Mouse (Mus musculus) MEL-GATA-1-ER (cell line): ENCODE measurements at regions not wholly inside any gene's neighbourhood (a gene's known extent, or its start where the extent isn't known, plus 50 kb on each side); places are given as distances from the start of the nearest gene placed in this dataset.

Experiments
- DNase-seq: peaks from one replicate; pipeline ENCODE4 v3.0.0-alpha.2; 2012; ENCODE audit warnings: low read depth; ENCODE audit errors: extremely low read depth

DNA sequence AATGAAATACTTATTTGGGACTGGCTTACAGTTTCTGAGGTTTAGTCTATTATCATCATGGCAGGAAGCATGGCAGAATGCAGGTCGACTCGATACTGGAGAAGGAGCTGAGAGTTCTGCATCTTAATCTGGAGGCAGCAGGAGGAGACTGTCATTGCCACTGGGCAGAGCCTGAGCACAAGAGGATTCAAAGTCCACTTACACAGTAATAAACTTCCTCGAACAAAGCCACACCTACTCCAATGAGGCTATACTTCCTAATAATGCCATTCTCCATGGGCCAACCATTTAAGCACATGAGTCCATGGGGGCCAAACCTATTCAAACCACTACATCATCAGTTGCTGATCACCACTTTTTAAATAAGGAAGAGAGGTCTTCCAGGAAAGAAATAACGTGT is 393.5 kb downstream of the Gja1 start:
- no peak for DNase-seq

DNA sequence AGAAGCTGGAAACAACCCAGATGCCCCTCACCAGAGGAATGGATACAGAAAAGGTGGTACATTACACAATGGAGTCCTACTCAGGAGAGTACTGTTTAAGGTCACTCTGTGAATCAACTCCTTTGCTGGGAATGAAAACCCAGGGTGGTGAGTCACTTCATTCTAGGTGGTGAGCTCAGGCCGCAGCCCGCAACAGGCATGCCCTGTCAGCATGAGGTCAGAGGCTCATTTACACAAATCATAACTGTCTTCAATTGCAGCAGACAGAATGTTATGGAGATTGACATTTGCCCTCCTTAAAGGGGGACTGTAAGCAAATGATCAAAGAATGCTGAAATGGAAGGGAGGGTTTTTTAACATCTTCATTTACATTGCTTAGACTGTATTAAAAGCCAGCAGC is 405.1 kb downstream of the Gja1 start:
- DNase-seq: no peak

DNA sequence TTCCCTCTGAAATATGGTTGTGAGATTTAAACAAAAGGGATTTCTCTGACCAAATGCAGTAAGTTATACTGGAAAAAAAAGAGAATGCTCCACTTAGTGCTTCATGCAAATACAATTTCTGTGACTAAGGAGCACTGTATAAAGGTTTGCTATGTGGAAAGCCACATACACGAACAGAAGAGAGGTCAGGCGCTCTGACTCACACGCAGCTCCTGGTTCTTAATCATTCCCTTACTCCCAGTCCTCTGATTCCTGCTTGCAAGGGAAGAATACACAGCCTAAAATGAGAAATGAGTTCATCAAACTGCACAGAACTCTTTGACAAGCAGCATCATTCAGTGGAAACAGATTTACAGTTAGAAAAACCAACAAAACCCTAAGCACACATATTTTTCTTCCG is 406.8 kb downstream of the Gja1 start:
- DNase-seq: no peak

DNA sequence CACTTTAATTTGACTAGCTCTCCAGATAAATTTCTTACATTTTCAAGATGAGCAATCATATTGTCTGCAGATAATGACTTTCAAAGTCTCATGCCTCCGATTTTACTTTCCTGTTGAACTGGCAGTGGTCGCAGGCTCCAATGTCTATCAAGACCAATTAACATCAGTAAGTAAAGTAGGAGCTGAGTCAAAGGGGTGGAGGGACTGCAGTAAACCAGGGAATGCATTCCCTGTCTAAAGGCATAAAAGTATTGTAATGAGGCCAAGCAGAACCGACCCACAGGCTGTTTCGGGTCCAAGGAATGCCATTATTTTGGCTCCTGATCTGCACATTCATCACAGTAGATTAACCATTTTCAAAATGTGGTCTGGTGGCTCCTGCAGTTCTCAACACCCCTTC is 411.0 kb downstream of the Gja1 start:
- DNase-seq: no peak

DNA sequence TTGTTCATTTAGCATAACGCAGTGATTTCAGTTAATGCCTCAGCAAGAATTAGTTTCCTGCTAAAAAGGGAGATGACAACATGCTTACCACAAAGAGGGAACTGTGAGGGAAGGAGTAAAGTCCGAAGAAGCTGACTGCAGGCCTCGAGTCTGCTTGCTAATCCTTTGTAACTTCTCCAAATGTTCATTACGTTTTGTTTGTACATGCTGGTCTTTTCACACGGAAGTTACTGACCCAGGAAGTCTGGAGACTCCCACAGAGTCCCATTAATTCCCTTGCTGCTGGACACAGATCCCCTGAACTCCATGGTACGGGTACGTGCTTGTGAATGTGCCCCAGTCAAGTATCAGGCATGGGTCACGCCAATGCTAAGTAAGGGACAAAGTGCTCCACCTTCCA is 415.9 kb downstream of the Gja1 start:
- no peak for DNase-seq

DNA sequence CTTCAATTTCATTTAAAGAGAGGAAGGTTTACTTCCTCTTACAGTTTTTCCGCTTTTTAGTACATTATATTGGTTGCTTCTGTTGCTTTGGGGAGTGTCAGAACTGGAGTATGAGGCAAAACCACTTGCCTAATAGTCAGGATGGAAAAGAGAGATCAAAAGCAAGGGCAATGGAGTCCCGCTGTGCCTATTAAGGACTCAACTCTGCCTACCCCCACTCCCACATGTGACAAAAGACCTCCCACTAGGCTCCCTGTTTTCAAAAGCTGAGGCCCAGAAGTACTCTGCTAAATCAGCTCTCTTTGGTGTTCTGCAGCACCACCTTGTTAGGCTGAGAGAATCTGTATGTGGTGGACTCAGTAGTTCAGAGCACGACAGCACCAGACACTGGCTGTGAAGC is 418.3 kb downstream of the Gja1 start:
- no peak for DNase-seq

DNA sequence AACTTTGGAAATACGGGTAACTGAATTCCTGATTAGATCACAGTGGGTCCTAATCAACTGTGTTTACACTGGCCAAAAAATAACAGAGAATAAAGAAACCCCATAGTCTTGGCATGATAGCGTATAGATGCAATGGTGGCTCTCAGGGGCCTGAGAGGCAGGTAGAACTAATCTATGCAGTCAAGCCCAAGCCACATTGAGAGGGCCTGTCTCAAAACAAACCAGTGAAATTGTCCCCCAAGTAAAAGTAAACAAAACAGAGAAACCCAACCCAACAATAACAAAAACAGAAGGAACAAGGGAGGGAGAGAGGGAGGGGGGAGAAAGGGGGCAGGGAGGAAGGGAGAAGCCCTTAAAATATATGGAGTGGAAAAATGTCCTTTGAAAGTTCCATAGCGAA is 422.2 kb downstream of the Gja1 start:
- DNase-seq: no peak

DNA sequence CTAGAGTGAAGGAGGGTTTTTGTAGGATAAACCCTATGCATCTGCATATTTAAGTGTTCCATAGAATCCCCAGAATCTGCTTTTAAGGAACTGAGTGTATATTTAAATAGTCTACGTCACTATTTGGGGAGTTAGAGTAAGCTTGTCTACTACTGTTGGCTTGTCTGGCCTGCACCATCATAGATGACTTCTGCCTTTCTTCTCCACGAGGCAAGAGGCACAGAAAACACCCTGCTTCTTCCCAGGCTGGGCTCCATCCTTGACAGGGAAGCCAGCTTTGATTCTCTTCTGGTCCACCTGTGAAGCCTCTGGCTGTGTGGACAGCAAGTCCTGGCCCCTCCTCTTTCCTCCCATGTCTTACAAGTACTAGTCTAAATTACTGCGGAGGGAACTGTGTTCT is 422.6 kb downstream of the Gja1 start:
- no peak for DNase-seq

DNA sequence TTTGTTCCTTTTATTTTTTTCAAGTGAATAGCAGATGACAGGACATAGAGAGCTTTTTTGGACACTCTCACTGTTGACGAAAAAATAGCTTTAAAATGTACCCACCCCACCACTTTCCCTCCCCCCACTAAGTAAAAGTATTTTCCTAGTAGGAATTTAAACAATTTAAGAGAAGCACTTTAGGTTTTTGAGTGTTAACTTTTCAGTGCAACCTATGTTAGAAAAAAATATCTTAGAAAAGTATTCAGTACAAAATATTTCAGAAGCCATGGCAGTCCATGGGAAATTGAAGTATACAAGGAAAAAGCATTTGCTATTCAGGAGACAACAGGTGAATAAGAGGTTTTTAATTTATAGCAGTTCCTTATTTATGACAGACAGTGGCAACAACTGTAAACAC is 431.9 kb downstream of the Gja1 start:
- no peak for DNase-seq

DNA sequence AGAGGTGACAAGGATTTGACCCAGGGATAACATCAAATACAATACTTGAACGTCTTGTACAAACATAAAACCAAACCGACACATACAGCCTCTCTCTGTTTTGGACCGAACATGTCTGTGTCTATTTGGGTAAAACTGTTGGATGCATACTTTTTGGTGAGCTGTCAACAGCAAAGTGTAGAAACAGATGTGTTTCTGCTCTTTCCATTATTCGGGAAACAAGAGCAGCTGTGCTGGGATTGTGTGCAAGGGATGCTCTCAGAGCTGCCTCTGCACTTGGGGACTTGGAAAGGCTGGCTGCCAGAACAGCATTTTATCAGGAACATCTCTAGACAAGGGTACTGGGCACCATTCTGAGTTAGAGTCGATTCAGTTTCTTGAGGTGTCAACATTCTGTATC is 445.0 kb downstream of the Gja1 start:
- DNase-seq: no peak

DNA sequence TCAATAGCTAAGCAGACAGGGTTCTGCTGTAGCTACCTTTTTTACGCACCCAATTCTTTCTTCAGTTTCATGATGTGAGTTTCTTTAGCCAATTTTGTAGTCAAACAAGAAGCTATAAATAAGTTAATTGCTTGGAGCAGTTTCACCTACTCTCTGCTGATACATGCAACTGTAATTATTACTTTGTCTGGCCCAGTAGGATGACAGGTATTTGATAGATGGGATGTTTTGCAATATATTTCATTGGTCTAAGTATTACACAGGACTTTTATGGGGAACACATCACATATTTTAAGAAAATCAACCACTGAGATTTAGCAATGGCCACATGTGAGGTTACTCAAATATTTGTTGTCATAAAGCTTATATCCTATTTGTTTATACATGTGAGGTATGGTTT is 454.2 kb downstream of the Gja1 start:
- DNase-seq: no peak

DNA sequence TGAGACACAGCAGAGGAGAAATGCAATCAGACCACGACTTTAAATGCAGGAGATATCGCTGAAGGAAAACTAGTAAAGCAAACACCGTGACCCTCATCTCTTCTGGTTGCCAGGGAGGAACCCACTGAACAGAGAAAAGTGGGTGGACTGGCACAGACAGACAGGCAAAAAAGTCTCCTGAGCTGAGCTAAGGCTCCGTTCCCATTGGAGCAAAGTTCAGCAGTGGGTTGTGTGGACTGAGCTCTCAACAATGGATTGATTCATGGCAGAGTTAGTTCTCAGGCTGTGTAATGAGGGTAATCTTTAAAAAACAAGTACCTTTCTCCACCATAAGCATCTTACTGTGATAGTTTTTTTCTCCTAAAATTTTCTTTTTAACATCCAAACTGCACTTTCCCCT is 454.8 kb downstream of the Gja1 start:
- no peak for DNase-seq

DNA sequence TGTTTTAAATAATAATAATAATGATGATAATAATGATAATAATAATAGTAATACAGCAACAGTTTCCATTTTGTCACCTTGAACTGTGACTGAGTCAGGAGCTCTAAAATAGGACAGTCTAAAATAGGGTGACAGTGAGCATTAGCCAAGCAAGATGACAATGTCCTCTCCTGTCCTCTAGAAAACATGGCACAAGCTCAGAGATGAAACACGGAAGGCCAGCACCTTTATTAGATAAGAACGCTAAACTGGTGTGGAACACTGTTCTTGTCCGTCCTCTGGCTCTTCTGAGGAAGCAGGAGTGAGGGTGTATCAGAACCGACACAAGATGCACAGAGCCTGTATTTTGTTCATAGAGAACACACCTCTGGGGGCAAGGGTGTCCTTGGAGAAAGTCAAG is 459.0 kb downstream of the Gja1 start:
- no peak for DNase-seq

DNA sequence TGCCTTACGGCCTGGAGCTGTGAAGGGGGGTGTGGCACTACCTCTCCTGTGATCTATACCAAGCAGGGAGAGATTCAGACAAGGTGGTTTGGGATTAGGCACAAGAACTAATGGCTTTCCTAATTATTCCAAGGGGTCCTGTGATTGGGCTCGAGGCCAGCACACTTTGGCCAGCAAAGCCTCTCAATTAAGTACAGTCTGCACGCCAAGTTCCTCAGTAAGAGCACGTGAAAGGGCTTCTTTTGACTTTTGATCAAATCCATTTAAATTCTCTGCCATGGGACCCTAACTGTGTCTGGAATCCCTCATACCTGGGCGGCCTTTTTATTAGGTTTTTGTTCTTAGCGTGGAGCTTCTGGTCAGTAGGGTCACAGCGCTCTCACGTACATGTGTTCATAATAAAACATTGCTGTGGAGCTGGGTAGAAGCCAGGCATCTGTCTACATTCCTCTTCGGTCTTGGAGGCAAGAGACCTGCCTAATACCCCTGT is 461.9 kb downstream of the Gja1 start:
- DNase-seq: no peak

DNA sequence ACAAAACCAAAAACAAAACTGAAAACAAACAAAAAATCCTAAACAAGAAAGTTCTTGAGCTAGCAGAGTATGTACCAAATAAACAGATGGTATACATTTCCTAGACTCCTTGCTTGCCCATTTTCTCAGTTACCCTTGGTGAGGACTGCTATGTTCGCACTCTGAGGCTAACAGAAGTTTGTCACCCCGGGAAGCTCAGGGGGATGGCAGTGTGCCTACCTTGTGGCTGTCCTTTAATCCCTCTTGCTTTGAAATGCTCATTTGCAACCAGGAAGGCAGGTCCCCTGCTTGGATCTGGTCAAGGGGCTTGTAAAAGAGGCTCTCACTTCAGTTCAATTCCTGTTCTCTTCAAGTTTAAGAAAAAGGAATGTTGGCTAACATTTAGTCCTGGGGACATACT is 462.4 kb downstream of the Gja1 start:
- no peak for DNase-seq

DNA sequence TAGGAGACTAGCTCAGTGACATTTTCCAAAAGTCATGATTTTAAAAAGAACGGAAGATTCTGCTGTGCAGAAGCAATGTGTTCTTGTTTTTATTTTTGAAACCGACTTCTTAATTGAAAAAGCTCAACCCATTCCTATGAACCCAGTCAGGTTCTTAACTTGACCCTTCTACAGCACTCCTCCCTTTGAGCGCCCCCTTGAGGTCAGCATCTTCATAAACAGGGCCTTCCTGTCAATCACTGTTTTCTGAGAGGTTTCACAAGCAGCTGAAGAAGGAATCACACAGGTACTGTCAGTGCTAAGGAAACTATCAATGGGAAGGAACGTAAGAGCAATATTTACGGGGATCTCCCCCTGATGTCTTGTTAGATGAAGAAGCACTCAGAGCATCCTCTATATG is 463.6 kb downstream of the Gja1 start:
- no peak for DNase-seq

DNA sequence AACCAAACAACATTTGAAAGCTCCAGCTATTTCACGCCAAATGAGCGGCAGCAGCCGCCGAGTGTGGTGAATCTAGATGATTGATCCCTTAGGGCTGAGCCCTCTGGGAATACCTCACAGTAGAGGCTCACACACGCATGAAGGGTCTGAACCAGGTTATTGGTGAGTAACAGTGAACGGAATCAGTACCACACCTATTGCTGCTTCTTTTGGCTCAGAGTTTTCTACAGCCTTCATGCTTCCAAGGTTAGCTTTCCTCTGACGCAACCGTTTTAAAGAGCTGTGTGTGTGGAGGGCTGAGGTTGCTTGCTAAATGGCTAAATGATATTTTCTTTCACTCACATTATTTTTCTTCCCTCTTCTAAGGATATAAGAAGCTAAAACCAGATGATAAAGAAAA is 464.4 kb downstream of the Gja1 start:
- DNase-seq: no peak

DNA sequence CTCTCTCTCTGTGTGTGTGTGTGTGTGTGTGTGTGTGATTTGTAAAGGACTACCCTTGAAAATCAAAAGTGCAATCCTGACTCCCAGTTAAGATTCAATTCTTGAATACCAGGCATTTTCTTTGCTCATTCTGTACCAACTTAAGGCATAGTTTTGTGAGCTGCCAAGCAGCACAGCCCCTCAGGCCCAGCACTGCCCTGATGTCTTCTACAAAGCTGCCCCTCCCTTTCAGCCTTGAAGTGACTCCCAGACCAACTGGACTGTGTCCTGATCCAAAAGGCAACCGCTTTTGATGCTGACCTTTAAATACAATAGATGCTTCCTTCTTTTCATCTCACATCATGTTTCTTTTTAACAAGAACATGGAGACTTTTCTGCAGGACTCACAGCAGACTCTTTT is 464.8 kb downstream of the Gja1 start:
- no peak for DNase-seq

DNA sequence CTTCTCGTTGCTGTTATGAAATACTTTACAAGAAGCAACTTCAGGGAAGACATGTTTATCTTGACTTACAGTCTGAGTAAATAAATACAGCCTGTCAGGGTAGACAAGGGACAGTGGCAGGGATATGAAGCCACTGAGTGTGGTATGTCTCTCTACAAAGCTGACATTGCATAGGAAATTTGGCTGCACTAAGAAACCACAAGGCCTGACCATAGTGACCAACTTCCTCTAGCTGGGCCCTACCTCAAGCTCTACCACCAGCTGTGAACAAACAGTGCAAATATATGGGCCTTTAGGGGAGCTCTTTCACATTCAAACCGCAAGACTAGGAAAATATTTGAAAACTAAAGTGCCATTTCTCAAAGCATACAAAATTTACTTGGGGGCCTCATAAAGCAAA is 475.4 kb downstream of the Gja1 start:
- no peak for DNase-seq

DNA sequence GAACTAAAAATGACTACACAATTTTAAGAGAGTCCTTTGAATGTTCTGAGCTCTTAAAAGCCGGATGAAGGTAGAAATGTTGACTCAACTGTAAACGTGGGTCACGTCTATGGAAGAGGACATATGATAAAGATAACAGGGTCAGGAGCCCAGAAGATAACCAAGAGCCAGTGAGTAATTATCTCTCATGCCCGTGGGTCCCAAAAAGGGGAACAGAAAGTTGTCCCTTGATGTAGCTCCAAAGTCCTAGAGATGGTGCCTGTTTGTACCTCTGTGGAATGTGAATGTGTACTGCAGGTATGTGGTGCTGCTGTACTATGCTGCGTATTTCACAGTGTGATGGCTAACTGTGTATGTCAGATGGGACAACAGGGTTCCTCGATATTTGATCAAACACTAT is 479.1 kb downstream of the Gja1 start:
- DNase-seq: no peak

DNA sequence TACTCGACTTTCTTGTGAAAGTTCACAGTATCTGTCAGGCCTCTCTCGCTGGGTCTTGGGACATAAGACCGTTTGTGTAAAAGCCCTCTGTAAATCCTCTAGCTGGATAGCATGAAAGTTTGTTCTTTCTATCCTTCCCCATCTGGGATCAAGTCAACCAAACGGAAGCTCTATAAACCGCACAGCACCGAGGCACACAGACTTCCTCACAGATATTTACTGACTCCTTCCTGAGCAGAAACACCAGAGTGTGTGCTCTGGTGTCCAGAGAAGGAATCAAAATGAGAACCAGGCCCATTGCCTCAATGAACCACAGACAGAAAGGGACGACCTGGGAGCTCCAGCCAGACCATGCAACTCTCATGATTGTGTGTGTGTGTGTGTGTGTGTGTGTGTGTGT is 502.6 kb downstream of the Gja1 start:
- DNase-seq: no peak

DNA sequence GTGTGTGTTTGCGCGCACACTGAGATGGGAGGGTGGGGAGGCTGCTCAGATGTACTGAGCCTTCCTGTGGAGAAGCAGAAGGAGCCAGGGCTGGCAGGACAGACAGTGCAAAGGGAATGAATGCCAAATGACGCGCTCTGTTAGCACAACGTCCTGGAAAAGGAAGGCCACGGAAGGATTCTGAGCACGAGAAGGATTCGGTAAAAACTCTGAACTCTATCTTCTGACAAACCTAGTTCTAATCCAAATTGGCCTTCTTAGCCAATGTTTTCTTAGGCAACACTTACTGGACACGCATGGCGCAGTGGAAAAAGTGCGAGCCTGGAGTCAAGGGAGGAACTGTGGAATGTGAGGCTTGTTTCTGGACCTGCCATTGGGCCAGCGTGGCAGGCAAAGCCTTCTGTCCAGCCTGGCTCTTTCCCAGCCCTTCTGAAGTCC is 503.0 kb downstream of the Gja1 start:
- no peak for DNase-seq

DNA sequence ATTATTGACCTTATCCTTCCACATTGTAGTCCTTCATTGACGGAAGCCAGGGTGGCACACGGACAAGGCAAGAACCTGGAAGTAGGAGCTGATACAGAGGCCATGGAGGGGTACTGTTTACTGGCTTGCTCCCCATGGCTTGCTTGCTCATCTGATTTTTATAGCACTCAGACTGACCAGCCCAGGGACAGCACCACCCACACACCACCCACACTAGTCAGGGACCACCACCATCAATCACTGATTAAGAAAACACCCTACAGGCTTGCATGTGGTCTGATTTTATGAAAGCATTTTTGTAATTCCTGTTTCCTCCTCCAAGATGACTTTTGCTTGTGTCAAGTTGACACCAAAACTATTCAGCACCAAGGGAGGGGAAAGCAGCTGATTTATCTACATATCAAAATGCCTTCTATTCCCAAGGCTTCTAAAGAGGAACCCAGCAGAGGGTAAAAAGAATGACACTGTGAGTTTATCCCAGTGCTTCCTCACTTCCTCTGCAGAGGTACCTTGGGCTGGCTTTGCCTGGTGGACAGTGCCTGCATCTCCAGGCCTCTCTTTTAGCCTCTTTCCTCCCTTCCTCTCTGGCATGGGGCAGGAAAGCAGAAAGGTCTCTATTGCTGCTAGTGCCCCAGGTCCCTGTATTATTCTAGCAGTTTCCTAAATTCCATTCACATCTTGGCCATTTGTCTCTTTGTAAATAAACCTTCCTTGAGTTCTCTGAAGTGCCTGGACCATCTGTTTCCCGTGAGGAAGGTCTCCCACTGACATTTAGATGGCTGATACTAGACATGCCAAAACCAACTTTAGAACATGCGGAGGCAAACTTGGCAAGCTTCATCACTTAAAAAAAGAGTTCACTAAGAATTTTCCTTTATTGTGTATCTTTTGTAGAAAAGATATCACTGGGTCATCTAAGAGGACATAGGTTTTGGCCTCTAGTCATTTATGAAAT is 507.6 kb downstream of the Gja1 start:
- no peak for DNase-seq
